Mouse (Mus musculus) urinary bladder, postnatal 4 days (tissue): ENCODE measurements around the gene Tmem39a.

ENCODE experiments used
- DNase-seq, 2 experiments: peaks; one replicate each; pipeline ENCODE4 v3.0.0; 2021 to 2022; ENCODE audit warnings: low spot score in 2 of 2

Tmem39a gene

DNA sequence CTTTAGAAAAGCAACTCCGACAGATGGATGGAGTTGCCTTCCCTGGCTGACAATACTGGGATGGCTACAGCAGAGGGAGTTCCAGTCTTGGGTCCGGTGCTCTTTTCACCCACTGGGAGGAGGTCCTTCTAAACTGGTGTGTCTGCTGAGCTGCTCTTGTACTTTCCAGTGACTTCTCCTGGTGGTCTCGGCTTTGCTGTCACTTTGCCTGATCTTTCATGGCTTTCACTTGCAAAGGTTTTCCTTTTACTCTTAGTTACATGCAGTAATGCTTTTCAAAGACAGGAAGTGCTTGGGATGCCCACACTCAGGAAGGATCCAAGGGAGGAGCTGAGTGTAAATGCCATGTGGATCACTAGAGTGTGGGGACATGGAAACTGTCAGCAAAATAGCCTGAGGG is 33.0 kb downstream of the Tmem39a start:
- DNase-seq, result no peak

DNA sequence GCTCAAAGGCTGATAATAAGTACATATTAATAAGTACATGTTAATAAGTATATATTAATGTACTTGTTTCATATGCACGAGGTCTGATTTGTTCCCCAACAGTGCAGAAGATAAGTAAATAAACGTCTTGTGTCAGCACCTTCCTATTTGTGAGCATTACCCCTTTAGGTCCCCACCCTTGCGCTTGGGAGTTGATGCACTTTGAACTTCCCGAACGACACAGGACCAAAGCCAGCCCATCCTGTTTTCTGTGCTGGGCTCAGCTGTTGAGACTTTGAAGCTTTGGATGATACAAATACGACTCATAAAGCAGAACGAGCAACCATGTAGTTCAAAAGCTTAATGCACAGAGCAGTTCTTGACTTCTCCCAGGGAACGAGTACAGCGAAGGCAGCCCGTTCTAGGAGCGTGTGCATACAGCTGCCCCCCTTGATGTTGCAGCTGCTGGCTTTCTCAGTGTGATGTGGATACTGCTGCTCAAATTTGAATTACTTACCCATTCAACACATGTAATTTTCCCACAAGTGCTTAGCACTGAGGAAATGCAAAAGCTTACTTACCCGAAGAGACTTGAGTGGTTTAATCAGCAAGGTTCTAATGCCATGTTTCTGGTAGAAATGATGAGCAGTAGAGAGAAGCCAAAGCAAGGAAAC is 33.7 kb downstream of the Tmem39a start:
- DNase-seq, result no peak

DNA sequence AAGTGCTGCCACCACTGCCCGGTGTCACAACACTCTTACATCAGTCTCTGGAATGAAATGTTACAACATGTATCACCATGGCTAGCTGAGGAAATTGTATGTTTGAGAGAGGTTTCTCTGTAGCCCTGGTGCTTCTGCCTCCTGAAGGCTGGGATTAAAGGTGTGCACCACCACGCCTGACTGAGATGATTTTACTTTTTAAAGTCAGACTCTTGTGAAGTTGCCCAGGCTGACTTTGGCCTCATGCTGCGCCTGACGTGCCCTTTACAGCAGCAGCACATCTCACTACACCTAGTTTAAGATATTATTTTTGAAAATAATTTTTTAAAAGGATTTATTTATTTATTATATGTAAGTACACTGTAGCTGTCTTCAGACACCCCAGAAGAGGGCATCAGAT is 34.4 kb downstream of the Tmem39a start:
- no peak for DNase-seq

- DNase-seq, result no peak
These were observed 35.9 kb downstream of the Tmem39a start for GRCm38 (mm10) chr16:38594435-38594834.

DNA sequence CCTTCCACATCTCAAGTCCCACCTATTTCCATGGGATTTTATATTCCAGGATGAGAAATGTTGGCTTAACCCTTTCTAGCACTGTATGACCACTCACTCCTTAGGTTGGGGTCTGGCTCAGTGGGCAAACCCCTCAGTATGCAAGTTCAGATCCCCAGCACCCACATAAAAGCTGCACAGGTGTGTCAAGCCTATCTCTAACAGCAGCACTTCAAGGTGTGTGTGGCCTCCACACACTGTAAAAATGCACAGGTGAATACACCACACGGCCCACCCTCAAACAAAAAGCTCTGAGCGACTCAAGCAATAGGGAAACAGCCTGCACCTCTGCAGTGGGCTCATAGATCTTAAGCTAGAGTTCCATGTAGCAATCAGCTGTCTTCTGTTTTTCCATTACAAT is 37.6 kb downstream of the Tmem39a start:
- no peak for DNase-seq

- DNase-seq, result no peak
These were observed 38.2 kb downstream of the Tmem39a start for GRCm38 (mm10) chr16:38596651-38597050.

GRCm38 (mm10) chr16:38598986-38599680 is 40.6 kb downstream of the Tmem39a start:
- DNase-seq, result no peak

- no peak for DNase-seq
These were observed 44.7 kb downstream of the Tmem39a start for GRCm38 (mm10) chr16:38602989-38603804.

- DNase-seq, result no peak
These were observed 48.0 kb downstream of the Tmem39a start for GRCm38 (mm10) chr16:38606509-38606908.

DNA sequence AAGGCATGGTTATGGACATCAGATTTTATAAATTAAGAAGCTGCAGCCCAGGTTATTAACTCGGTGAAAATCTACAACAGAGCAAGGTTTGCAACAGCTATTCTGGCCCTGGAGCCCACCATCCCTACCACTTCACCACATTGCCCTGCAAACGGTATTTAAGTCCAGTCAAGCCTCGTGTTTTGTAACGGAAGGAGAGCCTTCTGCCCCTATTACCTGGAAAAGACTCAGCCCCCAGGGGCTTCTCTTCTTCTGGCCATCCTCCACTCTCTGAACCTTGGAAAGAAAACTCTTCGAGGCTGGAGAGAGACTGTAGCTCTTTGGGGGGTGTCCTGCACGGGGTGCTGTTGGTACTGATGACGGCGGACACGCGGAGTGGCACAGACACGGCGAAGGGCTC is 50.2 kb downstream of the Tmem39a start:
- DNase-seq, result no peak

GRCm38 (mm10) chr16:38609092-38609491 is 50.6 kb downstream of the Tmem39a start:
- no peak for DNase-seq

DNA sequence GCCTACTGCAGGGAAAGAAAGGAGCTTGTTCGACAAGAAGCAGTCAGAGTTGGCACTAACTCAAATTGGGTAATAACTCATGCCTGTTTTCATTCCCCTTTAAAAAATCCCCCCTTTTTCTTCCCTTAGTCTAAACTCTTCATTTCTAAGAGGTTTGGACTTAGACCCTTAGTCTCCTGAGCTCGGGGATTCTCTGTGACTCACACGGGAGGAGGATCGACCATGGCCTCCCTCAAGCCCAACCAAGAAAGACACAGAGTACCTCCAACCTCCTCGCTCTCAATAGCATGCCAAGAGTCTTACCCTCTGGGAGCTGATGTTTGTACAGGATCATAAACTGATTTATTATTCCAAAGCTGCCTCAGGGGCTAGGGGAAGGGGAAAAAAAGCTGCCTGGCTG is 54.1 kb downstream of the Tmem39a start:
- no peak for DNase-seq

DNA sequence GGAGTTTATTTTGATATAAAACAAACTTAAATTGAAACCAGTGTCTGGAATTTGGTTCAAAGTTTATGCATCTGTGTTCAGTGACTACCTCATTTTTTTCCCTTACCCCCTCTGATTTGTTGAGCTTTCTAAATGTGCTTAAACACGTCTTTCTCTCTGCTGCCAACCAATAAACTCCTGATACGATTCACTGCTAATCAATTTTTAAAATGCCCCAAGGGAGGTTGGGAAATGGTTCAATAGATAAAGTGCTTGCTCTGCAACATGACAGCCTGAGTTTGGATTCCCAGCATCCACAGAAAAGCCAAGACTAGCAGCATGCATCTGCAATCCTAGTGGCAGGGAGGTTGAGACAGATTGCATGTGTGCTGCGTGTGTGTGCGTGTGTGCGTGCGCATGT is 55.1 kb downstream of the Tmem39a start:
- DNase-seq, result no peak

- DNase-seq, result no peak
These were observed 59.5 kb downstream of the Tmem39a start for GRCm38 (mm10) chr16:38617977-38618376.

DNA sequence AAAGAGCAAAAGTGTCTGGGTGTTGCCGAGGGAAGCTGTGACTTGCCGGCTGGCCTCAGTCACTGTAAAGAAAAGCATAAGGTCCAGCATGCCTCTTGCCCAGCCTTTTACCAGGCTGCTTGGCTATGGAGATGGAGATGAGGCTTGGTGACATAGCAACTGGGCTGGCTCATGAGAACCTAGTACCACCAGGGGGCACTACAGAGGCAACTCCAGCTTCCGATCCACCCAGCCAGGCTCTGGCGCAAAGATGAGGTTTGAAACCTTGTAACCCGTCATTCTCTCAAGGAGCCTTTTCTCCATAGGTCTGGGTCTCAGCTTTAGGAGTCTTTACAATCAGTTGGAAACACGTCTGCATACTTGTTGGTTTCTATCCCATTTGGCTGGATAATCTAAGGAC is 60.6 kb downstream of the Tmem39a start:
- peak; percentile 43 to 77 for DNase-seq

DNA sequence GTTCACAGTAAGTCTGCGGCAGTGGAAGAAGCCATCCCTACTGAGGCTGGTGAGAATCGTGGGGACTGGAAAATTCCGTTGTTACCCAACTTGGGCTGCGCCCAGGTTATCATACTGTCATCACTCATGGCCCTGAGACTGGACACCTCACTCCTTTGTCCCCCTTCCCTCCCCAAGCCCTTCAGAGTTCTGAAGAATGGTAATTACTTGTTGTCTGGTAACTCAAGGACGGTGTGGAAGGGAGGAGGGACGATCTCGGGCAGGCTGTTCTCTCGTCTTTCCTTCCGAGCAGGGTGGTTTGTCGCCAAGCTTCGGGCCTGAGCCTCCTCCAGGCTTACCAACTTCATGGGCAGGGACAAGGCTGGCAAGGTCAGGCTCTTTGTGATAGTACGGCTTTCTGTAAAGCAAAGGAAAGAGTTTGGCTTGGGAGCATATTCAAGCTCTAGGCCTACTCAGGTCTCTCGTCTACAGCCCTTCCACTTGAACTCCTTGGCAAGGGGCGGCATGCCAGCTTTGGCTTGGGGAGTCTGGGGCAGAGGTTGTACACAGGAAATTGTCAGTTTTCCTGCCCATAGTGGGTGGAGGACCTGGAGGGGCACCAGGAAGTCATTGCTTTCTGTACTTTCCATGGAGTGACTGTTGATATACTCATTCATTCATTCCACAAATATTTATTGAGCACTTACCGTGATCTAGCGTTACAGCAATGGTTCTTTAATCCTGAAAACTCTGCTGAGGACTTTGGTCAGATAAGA is 62.4 kb downstream of the Tmem39a start:
- no peak for DNase-seq

- DNase-seq, result no peak
These were observed 63.8 kb downstream of the Tmem39a start for GRCm38 (mm10) chr16:38622283-38622682.

DNA sequence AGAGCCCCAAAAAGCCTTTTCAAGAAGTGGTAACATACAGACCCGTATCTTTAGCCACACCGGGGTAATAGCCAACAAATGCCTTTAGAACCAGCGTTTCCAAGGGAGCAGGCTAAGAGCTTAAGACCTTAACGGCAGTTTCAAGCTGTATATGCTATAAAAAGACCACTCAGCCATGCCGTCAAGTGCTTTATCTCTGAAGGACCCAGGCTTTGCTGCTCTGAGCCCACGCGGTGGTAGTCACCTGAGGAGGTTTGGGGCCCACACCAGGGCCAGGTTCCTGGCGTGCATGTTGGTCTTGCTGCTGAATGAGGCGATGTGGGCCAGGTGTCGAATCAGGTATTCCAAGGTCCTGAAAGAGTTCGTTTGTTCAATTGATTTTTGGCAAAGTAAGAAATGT is 65.8 kb downstream of the Tmem39a start:
- DNase-seq, result no peak

DNA sequence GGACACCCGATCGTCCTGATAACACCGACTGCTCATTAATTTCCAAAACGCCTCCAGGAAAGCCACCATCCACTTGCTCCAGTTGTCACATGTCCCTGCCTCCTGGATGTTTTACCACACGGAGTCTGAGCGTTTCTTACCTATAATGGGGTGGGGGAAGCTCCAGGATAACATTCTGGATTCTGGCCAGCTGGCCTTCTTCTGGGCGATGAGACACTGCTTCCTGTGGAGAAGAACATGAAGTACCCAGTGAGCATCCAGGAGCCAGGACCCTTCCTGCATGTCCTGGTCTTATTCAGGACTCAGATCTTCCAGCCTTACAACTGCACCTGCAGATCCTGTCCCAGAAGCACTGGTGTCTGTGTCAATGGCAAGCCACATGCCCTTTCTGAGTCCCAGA is 66.9 kb downstream of the Tmem39a start:
- no peak for DNase-seq

DNA sequence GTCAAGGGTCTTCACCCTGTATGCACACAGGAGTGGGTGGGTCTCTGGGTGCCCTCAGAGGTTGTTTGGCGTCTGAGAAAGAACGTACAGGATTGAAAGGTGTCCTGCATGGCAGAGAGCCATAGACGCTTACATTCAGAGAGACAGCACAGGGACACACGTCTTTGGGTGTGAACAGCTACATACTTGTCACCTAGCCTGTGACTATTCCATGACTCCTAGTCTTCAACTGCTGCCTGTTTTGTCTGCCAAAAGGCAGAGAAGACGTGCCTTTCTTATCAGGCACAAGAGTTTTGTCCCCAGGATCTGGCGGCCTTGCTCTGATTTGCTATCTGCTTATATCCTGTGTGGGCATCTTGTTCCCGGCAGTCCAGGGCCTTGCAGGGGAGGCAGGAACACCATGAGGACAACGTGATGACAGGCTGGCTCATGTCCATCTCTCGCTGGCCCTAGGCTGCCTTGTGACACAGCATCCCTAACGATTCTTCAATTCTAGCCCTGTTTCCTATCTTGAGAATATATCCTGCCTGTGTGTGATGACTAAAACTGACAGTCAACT is 67.4 kb downstream of the Tmem39a start:
- no peak for DNase-seq

DNA sequence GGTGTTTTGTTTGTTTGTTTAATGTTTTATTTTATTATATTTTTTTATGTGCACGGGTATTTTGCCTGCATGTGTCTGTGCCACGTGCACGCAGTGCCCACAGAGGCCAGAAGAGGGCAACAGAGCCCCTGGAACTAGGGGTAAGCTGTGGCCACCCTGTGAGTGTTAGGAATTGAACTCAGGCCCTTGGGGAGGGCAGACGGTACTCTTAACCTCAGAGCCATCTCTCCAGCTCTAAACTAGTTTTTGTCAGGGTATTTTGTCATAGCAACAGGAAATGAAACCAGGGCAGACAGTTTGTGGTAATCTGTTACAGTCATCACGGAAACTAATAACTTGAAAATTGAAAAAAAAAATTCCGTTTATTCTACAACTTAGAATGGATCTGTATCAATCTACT is 73.6 kb downstream of the Tmem39a start:
- no peak for DNase-seq
